Mouse (Mus musculus): ENCODE results near the gene Pqlc3.

DNA sequence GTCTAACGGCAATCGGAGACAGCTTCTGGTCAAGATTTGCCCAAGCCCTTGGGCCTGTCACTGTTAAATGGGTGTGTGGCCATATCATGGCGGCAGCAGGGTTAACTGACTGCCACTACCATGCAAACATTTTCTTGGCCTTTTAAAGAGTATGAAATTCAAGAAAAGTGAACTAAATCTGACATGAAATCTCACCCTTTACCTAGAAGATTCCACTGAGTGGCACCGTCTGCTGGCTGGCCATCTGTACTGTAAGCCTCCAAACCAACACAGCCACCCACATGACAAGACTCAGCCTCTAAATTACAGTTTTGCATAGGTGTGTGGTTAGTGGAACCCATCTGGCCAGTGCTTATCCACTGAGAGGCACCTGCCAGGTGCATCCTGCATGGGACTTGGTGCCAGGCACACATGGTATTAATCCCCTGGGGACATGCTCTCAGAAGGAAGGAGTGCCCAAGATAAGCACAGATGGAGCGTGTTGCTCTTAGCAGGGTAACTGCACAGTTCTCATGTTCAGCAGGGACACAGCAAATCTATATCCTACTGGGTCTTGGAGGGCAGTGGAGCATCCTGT lies 3.2 kb downstream of the Pqlc3 start:
- TF ChIP-seq CTCF (IDR thresholded peaks at IDR 0.05; ENCODE audit: low read depth, low read length) (no peak), GATA1 (IDR thresholded peaks at IDR 0.05; ENCODE audit: borderline replicate concordance, low read length) (no peak), TAL1 (conservative IDR thresholded peaks at IDR 0.05; ENCODE audit: low read depth, low read length) (no peak), POLR2AphosphoS5 (IDR thresholded peaks at IDR 0.05; ENCODE audit: insufficient replicate concordance, low read depth, low read length) (no peak), GATA2 (IDR thresholded peaks at IDR 0.05; ENCODE audit: borderline replicate concordance, low read depth, low read length) (no peak)
